Mouse (Mus musculus) heart, embryonic 15.5 days (tissue): Measurements from ENCODE around the gene Nsun2. TPM values are rescaled to one million over a fixed set of nuclear protein-coding genes. Genes with fewer than 3 reads are reported as not detected.
"Not testable (repeated sequence)": the region's sequence is repeated elsewhere in the genome, so short reads cannot be mapped to it uniquely, and the experiment has no call there.

Experiments
- ATAC-seq: fragments of 200-750 bp; cut with Nextera tagmentation; replicated peaks from 2 replicates; pipeline ENCODE4 v1.8.0; 2017; ENCODE audit warnings: low read depth, moderate TSS enrichment; ENCODE audit not compliant: insufficient number of reproducible peaks, insufficient read depth, low FRiP score
- H3K27ac ChIP-seq: fragments of 300-500 bp; sonication (generic); 2 replicates; pipeline ENCODE4 v1.5.1; 2015; ENCODE audit warnings: mild to moderate bottlenecking, inconsistent platforms
- H3K27me3 ChIP-seq: fragments of 300-500 bp; sonication (generic); 2 replicates; pipeline ENCODE4 v1.6.1; 2015; ENCODE audit warnings: inconsistent platforms
- H3K36me3 ChIP-seq: fragments of 300-500 bp; sonication (generic); 2 replicates; pipeline ENCODE4 v1.6.1; 2015; ENCODE audit warnings: mild to moderate bottlenecking, inconsistent platforms
- H3K4me1 ChIP-seq: fragments of 300-500 bp; sonication (generic); replicated peaks from 2 replicates; pipeline ENCODE4 v1.6.1; 2015; ENCODE audit warnings: inconsistent platforms
- H3K4me2 ChIP-seq: fragments of 300-500 bp; sonication (generic); 2 replicates; pipeline ENCODE4 v1.6.1; 2015; ENCODE audit warnings: inconsistent platforms, mild to moderate bottlenecking, moderate library complexity
- H3K4me3 ChIP-seq: fragments of 300-500 bp; sonication (generic); 2 replicates; pipeline ENCODE4 v1.5.1; 2015; ENCODE audit warnings: mild to moderate bottlenecking, inconsistent platforms
- H3K9ac ChIP-seq: fragments of 300-500 bp; sonication (generic); 2 replicates; pipeline ENCODE4 v1.6.1; 2015; ENCODE audit warnings: mild to moderate bottlenecking, inconsistent platforms
- H3K9me3 ChIP-seq: fragments of 300-500 bp; sonication (generic); replicated peaks from 2 replicates; pipeline ENCODE4 v1.6.1; 2016; ENCODE audit warnings: inconsistent platforms
- WGBS: fragments of 180-500 bp; shearing (Covaris S2); methylation state at CpG from one replicate; pipeline ENCODE4 v1.1.7; 2015; ENCODE audit warnings: mixed read lengths; 5-methylcytosine and 5-hydroxymethylcytosine counted together
- polyA plus RNA-seq: library from polyadenylated mRNA; unstranded; fragments of >200 nt; fragmentation: Nextera tagmentation; extraction: Ambion mirVana; gene quantifications from 2 replicates; pipeline ENCODE4 v1.2.1, GENCODE M21; 2015

Gene Nsun2
- polyA plus RNA-seq, 1 experiment from 2014 or later = 53.0 TPM

GRCm38 (mm10) chr13:69595911-69596310, 62.4 kb downstream of the Nsun2 start:
- Histone ChIP-seq H3K36me3 (no peaks in the 10 kb centered on the region), H3K9ac (no peak overlapping the region), H3K4me2 (no peak overlapping the region), H3K9me3 (no peaks in the 10 kb centered on the region), H3K27me3 (no peaks in the 10 kb centered on the region), H3K27ac (no peak overlapping the region), H3K4me1 (no peaks in the 10 kb centered on the region), H3K4me3 (no peak overlapping the region)
- ATAC-seq = no peak
- WGBS = 81% methylated on average over 6 of the region's 6 CpGs

- WGBS = 89% methylated on average over 2 of the region's 2 CpGs
- Histone ChIP-seq H3K4me2 (no peak overlapping the region), H3K4me3 (no peak overlapping the region), H3K9ac (no peak overlapping the region), H3K27ac (no peak overlapping the region), H3K9me3 (no peaks in the 10 kb centered on the region), H3K27me3 (no peaks in the 10 kb centered on the region), H3K36me3 (no peaks in the 10 kb centered on the region), H3K4me1 (no peaks in the 10 kb centered on the region)
- no peak for ATAC-seq
Measured at GRCm38 (mm10) chr13:69596515-69596914, 63.0 kb downstream of the Nsun2 start.

DNA sequence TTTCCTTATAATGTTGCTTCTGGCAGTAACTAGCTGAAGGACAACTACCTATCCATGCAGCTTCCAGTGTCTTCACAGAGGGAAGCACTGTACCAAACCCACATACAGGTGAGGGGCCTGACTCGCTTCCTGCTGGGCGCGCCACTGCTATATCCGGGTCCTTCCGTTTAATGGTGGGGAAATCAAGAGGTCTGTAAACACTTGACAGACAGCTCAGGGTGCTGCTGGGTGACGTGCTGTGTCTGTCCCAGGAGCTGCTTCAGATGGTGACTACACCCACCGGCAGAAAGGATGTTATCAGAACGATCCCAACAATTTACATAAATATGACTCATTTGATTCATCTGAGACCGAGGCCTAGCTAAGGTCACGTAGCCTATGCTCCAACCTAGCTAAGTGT, 65.3 kb downstream of the Nsun2 start:
- Histone ChIP-seq H3K9ac (no peak overlapping the region), H3K4me3 (no peak overlapping the region), H3K27me3 (no peaks in the 10 kb centered on the region), H3K36me3 (no peaks in the 10 kb centered on the region), H3K4me2 (no peak overlapping the region), H3K4me1 (no peaks in the 10 kb centered on the region), H3K9me3 (no peaks in the 10 kb centered on the region), H3K27ac (no peak overlapping the region)
- 77% methylated on average over 10 of the region's 10 CpGs for WGBS
- ATAC-seq = no peak

- ATAC-seq, H3K27ac ChIP-seq, H3K4me2 ChIP-seq, H3K36me3 ChIP-seq, H3K9me3 ChIP-seq, H3K27me3 ChIP-seq, H3K4me1 ChIP-seq, H3K4me3 ChIP-seq, H3K9ac ChIP-seq: not testable (repeated sequence)
- 90% methylated on average over 5 of the region's 5 CpGs for WGBS
Measured at GRCm38 (mm10) chr13:69600863-69601262, 67.3 kb downstream of the Nsun2 start.

DNA sequence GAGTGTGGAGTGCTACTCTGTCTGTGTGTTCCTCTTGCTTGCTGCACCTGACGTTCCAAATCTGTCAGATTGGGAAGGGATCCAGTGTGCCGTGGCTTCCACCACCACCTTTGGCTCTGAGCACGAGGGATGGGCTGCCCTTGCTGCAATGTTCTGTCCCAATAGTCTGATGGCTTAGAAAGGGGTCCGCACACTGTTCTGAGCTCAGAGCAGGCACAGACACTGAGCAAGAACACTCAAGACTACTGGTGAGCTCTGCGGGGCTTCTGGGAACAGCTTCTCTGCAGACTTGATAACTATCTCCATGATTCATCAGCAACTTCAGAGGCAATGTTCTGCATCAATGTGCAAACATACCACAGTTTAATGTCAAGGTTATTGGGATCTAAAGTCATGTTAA, 67.8 kb downstream of the Nsun2 start:
- Histone ChIP-seq H3K4me1 (no peaks in the 10 kb centered on the region), H3K9me3 (no peaks in the 10 kb centered on the region), H3K4me2 (no peak overlapping the region), H3K27ac (no peak overlapping the region), H3K27me3 (no peaks in the 10 kb centered on the region), H3K4me3 (no peak overlapping the region), H3K9ac (no peak overlapping the region), H3K36me3 (no peaks in the 10 kb centered on the region)
- ATAC-seq = no peak
- WGBS = 80% methylated on average over 5 of the region's 5 CpGs

DNA sequence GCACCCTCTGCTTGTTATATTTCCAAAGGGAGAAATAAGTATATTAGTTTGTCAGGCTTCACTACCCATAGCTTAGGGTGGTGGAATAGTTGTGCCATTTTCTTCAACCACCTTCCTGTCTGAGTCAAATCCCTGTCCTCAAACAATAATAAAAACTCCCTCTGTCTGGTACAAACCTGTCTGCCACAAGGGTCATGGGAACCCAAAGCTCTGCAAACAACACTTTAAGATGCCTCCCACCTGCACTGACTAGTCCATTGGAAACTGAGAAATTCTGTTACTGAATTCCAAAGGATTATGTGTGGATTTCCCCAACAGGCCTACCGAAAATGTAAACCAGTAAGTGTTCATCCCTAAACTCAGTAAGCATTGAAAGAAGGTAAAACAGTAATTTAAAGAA, 71.1 kb downstream of the Nsun2 start:
- Histone ChIP-seq H3K4me2 (no peak overlapping the region), H3K36me3 (no peaks in the 10 kb centered on the region), H3K9ac (no peak overlapping the region), H3K27ac (no peak overlapping the region), H3K27me3 (no peaks in the 10 kb centered on the region), H3K4me1 (no peaks in the 10 kb centered on the region), H3K9me3 (no peaks in the 10 kb centered on the region), H3K4me3 (no peak overlapping the region)
- ATAC-seq = no peak
- WGBS = 83% methylated on average over 1 of the region's 1 CpGs

- no peak overlapping the region for H3K9ac ChIP-seq
- H3K4me1 ChIP-seq = peaks cover 15% of the 10 kb centered on the region
- no peak overlapping the region for H3K4me2 ChIP-seq
- H3K4me3 ChIP-seq = no peak overlapping the region
- no peak overlapping the region for H3K27ac ChIP-seq
- H3K9me3 ChIP-seq = no peaks in the 10 kb centered on the region
- peaks cover 5% of the 10 kb centered on the region; the same call in 1 of the 2 replicates for H3K36me3 ChIP-seq
- WGBS = 33% methylated on average over 8 of the region's 8 CpGs
- ATAC-seq = no peak
- H3K27me3 ChIP-seq = no peaks in the 10 kb centered on the region
Measured at GRCm38 (mm10) chr13:69608734-69609133, 75.2 kb downstream of the Nsun2 start.

GRCm38 (mm10) chr13:69610751-69611397, 77.3 kb downstream of the Nsun2 start:
- Histone ChIP-seq H3K4me1 (peaks cover 15% of the 10 kb centered on the region), H3K36me3 (peaks cover 24% of the 10 kb centered on the region; the same call in 1 of the 2 replicates), H3K9me3 (no peaks in the 10 kb centered on the region), H3K9ac (peak overlapping the region; percentile 61), H3K27ac (no peak overlapping the region), H3K27me3 (no peaks in the 10 kb centered on the region), H3K4me2 (peak overlapping the region; percentile 96), H3K4me3 (peak overlapping the region; percentile 98)
- WGBS = under 1% methylated on average over 40 of the region's 40 CpGs
- peak; percentile 7 for ATAC-seq

DNA sequence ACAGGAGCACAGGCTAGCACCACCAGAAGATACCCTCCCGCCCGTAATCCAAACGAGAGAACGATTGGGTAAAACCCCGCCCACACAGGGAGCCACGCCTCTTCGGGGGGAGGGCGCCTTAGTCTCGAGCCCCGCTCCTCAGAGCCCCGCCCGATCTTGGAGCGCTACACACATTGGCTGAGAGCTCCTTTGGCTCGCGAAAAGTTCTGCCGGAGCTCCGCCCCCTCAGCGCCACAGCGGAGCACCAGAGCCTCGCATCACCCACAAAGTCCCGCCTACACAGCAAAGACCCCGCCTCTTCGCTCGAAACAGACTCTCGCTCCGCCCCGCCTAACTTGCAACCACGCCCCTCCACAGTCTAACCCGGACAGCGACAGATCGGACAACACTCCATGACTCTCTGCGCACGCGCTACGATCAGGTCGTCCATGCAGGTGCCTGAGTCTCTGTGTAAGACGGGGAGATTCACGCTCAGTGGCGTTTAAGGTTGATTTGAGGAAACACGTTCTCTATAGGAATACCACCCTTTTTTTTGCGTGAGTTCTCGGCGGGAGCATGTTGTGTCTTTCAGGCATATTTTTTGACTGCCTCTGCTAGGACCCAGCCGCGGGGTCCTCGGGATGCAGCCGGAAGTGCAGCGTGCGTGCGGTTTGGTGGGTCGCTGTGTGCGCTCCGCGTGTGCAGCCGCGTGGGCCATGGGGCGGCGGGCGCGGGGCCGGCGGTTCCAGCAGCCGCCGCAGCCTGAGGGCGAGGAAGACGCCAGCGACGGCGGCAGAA, 78.0 kb downstream of the Nsun2 start, which contains the start of gene Srd5a1:
TSS of gene Srd5a1 (minus strand) at position 45 of the 777 bp plus-strand sequence.
- under 1% methylated on average over 67 of the region's 69 CpGs for WGBS
- Histone ChIP-seq H3K9ac (peak within 1 kb of the TSS; percentile 87), H3K27me3 (no peaks in the 10 kb centered on the region), H3K4me2 (peak within 1 kb of the TSS; percentile 96), H3K4me1 (peaks cover 15% of the 10 kb centered on the region), H3K27ac (peak within 1 kb of the TSS; percentile 66), H3K36me3 (peaks cover 31% of the 10 kb centered on the region), H3K9me3 (no peaks in the 10 kb centered on the region), H3K4me3 (peak within 1 kb of the TSS; percentile 98)
- ATAC-seq = peak; percentile 99

DNA sequence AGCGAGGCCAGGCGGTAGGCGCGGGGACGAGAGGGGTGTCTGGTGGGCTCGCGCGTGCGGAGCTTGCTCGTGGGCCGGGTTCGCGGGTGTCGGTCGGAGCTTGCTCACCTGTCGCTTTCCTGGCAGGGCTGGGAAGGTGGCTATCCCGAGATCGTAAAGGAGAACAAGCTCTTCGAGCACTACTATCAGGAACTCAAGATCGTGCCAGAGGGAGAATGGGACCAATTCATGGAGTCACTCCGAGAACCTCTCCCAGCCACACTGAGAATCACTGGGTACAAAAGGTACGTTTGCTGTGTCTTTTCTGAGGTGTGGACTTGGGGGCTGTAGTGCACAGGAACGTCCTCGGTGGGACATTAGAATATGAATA, 78.6 kb downstream of the Nsun2 start:
- Histone ChIP-seq H3K36me3 (peaks cover 35% of the 10 kb centered on the region), H3K4me3 (peak overlapping the region; percentile 98), H3K27ac (peak overlapping the region; percentile 66), H3K9ac (peak overlapping the region; percentile 87), H3K9me3 (no peaks in the 10 kb centered on the region), H3K27me3 (no peaks in the 10 kb centered on the region), H3K4me1 (peaks cover 15% of the 10 kb centered on the region), H3K4me2 (peak overlapping the region; percentile 96)
- ATAC-seq = no peak
- WGBS = under 1% methylated on average over 24 of the region's 24 CpGs

- Histone ChIP-seq H3K36me3 (peaks cover 71% of the 10 kb centered on the region), H3K9ac (no peak overlapping the region), H3K27me3 (no peaks in the 10 kb centered on the region), H3K27ac (no peak overlapping the region), H3K4me2 (no peak overlapping the region), H3K4me1 (peaks cover 10% of the 10 kb centered on the region; the same call in 1 of the 2 replicates), H3K9me3 (no peaks in the 10 kb centered on the region), H3K4me3 (no peak overlapping the region)
- ATAC-seq = no peak
- WGBS = 62% methylated on average over 6 of the region's 6 CpGs
Measured at GRCm38 (mm10) chr13:69616716-69617115, 83.2 kb downstream of the Nsun2 start.
